Mouse (Mus musculus) testis, adult 2 months (tissue): ENCODE measurements around the gene Atf7ip.

Experiments used
- CTCF ChIP-seq: fragments of 200-500 bp; IDR thresholded peaks from 2 replicates; pipeline ENCODE4 v1.5.1; 2012; ENCODE audit warnings: low read depth, mild to moderate bottlenecking, inconsistent platforms, low read length, moderate library complexity; ENCODE audit not compliant: control insufficient read depth, insufficient read depth, insufficient replicate concordance
- POLR2A ChIP-seq: fragments of 200-500 bp; IDR thresholded peaks from 2 replicates; pipeline ENCODE4 v1.6.1; 2012; ENCODE audit warnings: low read depth, mild to moderate bottlenecking, inconsistent platforms, low read length, moderate library complexity; ENCODE audit not compliant: control insufficient read depth

- TF ChIP-seq CTCF = no peak
- TF ChIP-seq POLR2A = no peak
These were observed 26.7 kb downstream of the Atf7ip start for GRCm38 (mm10) chr6:136532535-136533291.
